In genomic region chr10:18400089-18400644, GRCm38 (mm10) we compare ENCODE assay signal across 17 mouse cellular contexts.
DNase-seq lines count a peak whose midpoint lies in the region; ATAC-seq and TF ChIP-seq lines count a peak whose summit lies in the region.
"Had no signal": no experiment of that assay in that cellular context is flagged by ENCODE, and none has a peak within 500 bp of the region (broad histone marks: within the 10 kb centered on the region; RNA-seq: fewer than 3 reads in every experiment).

No protein-coding gene starts in this region.

- H3K9ac ChIP-seq in hindbrain, embryonic 15.5 days = no peak overlapping the region
- no peak overlapping the region for H3K9ac ChIP-seq in hindbrain, embryonic 13.5 days
- no peak overlapping the region for H3K9ac ChIP-seq in liver, postnatal 0 days (replicated peaks)
- H3K9ac ChIP-seq in liver, embryonic 12.5 days = no peak overlapping the region
- no peak overlapping the region for H3K9ac ChIP-seq in intestine, embryonic 16.5 days (ENCODE audit: low read depth, low read length)
- H3K9ac ChIP-seq: limb, embryonic 12.5 days; midbrain, embryonic 12.5 days had no signal

- no peak overlapping the region for H3K27ac ChIP-seq in hindbrain, embryonic 15.5 days (replicated peaks)
- H3K27ac ChIP-seq in hindbrain, embryonic 13.5 days = no peak overlapping the region
- H3K27ac ChIP-seq in liver, postnatal 0 days (ENCODE audit: low read depth) = peak overlapping the region; percentile 45; the same call in 1 of the 2 replicates
- no peak overlapping the region for H3K27ac ChIP-seq in liver, embryonic 12.5 days
- H3K27ac ChIP-seq in intestine, embryonic 16.5 days (ENCODE audit: low read length) = no peak overlapping the region
- H3K27ac ChIP-seq: heart, embryonic 10.5 days; limb, embryonic 12.5 days; macrophage; midbrain, embryonic 12.5 days had no signal

- H3K9me3 ChIP-seq in hindbrain, embryonic 15.5 days = no peaks in the 10 kb centered on the region
- H3K9me3 ChIP-seq in hindbrain, embryonic 13.5 days = no peaks in the 10 kb centered on the region
- H3K9me3 ChIP-seq in liver, postnatal 0 days (ENCODE audit: low read length) = no peaks in the 10 kb centered on the region
- H3K9me3 ChIP-seq in liver, embryonic 12.5 days (replicated peaks) = no peaks in the 10 kb centered on the region
- no peaks in the 10 kb centered on the region for H3K9me3 ChIP-seq in intestine, embryonic 16.5 days (ENCODE audit: control insufficient read depth, low read length)
- H3K9me3 ChIP-seq: heart, embryonic 10.5 days; limb, embryonic 12.5 days; midbrain, embryonic 12.5 days had no signal

- H3K27me3 ChIP-seq in hindbrain, embryonic 15.5 days = no peaks in the 10 kb centered on the region
- H3K27me3 ChIP-seq in hindbrain, embryonic 13.5 days = no peaks in the 10 kb centered on the region
- H3K27me3 ChIP-seq in liver, postnatal 0 days (ENCODE audit: insufficient read depth, low read length) = no peaks in the 10 kb centered on the region
- no peaks in the 10 kb centered on the region for H3K27me3 ChIP-seq in liver, embryonic 12.5 days (replicated peaks)
- H3K27me3 ChIP-seq in intestine, embryonic 16.5 days (replicated peaks; ENCODE audit: control insufficient read depth, insufficient read depth, low read length) = no peaks in the 10 kb centered on the region
- no peaks in the 10 kb centered on the region for H3K27me3 ChIP-seq in myocyte (ENCODE audit: control insufficient read depth, insufficient read depth, insufficient read length)
- H3K27me3 ChIP-seq: limb, embryonic 12.5 days had no signal

- no peak for TF ChIP-seq EP300 in liver, postnatal 0 days (IDR thresholded peaks at IDR 0.05; ENCODE audit: low read depth)

- H3ac ChIP-seq in myocyte (ENCODE audit: control insufficient read depth, insufficient read length) = no peak overlapping the region

- H3K79me2 ChIP-seq in myocyte (ENCODE audit: control insufficient read depth, insufficient read depth) = no peaks in the 10 kb centered on the region

- TF ChIP-seq CTCF in liver, postnatal 0 days (IDR thresholded peaks at IDR 0.05; ENCODE audit: low read depth) = no peak

- no peaks in the 10 kb centered on the region for H3K36me3 ChIP-seq in hindbrain, embryonic 15.5 days
- H3K36me3 ChIP-seq in hindbrain, embryonic 13.5 days = no peaks in the 10 kb centered on the region
- H3K36me3 ChIP-seq in liver, postnatal 0 days (replicated peaks; ENCODE audit: insufficient read depth, low read length) = no peaks in the 10 kb centered on the region
- H3K36me3 ChIP-seq in liver, embryonic 12.5 days = no peaks in the 10 kb centered on the region
- H3K36me3 ChIP-seq in intestine, embryonic 16.5 days (ENCODE audit: control insufficient read depth, insufficient read depth, low read length) = no peaks in the 10 kb centered on the region
- H3K36me3 ChIP-seq in myocyte (ENCODE audit: control insufficient read depth, insufficient read depth) = no peaks in the 10 kb centered on the region
- H3K36me3 ChIP-seq: heart, embryonic 10.5 days; limb, embryonic 12.5 days; midbrain, embryonic 12.5 days had no signal

- no peak for TF ChIP-seq POLR2A in myocyte (IDR thresholded peaks at IDR 0.05; ENCODE audit: insufficient read length, low read depth)

- ATAC-seq in hindbrain, embryonic 15.5 days (ENCODE audit: low FRiP score, low read depth) = peak; percentile 39; the same call in 1 of the 2 replicates
- ATAC-seq in hindbrain, embryonic 13.5 days (ENCODE audit: low FRiP score) = no peak
- ATAC-seq in liver, postnatal 0 days = peak; percentile 59
- ATAC-seq in liver, embryonic 12.5 days = no peak
- 0 out of 2 replicates have a peak, but pooled peaks have one; percentile 42 for ATAC-seq in intestine, embryonic 16.5 days
- ATAC-seq: forebrain, embryonic 14.5 days had no signal

- 73% methylated on average over 7 of the region's 7 CpGs for WGBS in hindbrain, embryonic 15.5 days
- WGBS in hindbrain, embryonic 13.5 days = 78% methylated on average over 7 of the region's 7 CpGs
- WGBS in liver, postnatal 0 days (ENCODE audit: insufficient replicate concordance) = 63% methylated on average over 7 of the region's 7 CpGs
- WGBS in liver, embryonic 12.5 days (ENCODE audit: insufficient replicate concordance) = 59% methylated on average over 7 of the region's 7 CpGs
- 61% methylated on average over 7 of the region's 7 CpGs for WGBS in intestine, embryonic 16.5 days

- no peak overlapping the region for H3K4me2 ChIP-seq in hindbrain, embryonic 15.5 days
- no peak overlapping the region for H3K4me2 ChIP-seq in hindbrain, embryonic 13.5 days
- H3K4me2 ChIP-seq in liver, postnatal 0 days (ENCODE audit: low read depth, low read length) = no peak overlapping the region
- no peak overlapping the region for H3K4me2 ChIP-seq in liver, embryonic 12.5 days
- H3K4me2 ChIP-seq in intestine, embryonic 16.5 days (ENCODE audit: low read depth, low read length) = no peak overlapping the region
- peak overlapping the region; percentile 55 for H3K4me2 ChIP-seq in myocyte (ENCODE audit: low read depth)
- H3K4me2 ChIP-seq: limb, embryonic 12.5 days; midbrain, embryonic 12.5 days had no signal

- intact Hi-C loops in left cerebral cortex, postnatal 10 days (cut with DNase I) = no loop called here

- H3K4me1 ChIP-seq in hindbrain, embryonic 15.5 days (replicated peaks) = no peaks in the 10 kb centered on the region
- H3K4me1 ChIP-seq in hindbrain, embryonic 13.5 days (replicated peaks) = peaks cover 9% of the 10 kb centered on the region
- 0 out of 2 replicates have a peak, but pooled peaks cover 3% of the 10 kb centered on the region for H3K4me1 ChIP-seq in liver, postnatal 0 days (ENCODE audit: insufficient read depth)
- H3K4me1 ChIP-seq in liver, embryonic 12.5 days = peaks cover 4% of the 10 kb centered on the region; the same call in 1 of the 2 replicates
- H3K4me1 ChIP-seq in intestine, embryonic 16.5 days (ENCODE audit: control insufficient read depth, insufficient read depth, low read length) = no peaks in the 10 kb centered on the region
- H3K4me1 ChIP-seq: midbrain, embryonic 12.5 days had no signal

- H3K4me3 ChIP-seq in hindbrain, embryonic 15.5 days = no peak overlapping the region
- no peak overlapping the region for H3K4me3 ChIP-seq in hindbrain, embryonic 13.5 days
- no peak overlapping the region for H3K4me3 ChIP-seq in liver, postnatal 0 days (ENCODE audit: low read depth, low read length)
- no peak overlapping the region for H3K4me3 ChIP-seq in liver, embryonic 12.5 days
- H3K4me3 ChIP-seq in intestine, embryonic 16.5 days (ENCODE audit: low read length) = no peak overlapping the region
- no peak overlapping the region for H3K4me3 ChIP-seq in myocyte
- H3K4me3 ChIP-seq: heart, embryonic 10.5 days; limb, embryonic 12.5 days; midbrain, embryonic 12.5 days had no signal

- DNase-seq in liver, postnatal 0 days = no peak
- DNase-seq in left cerebral cortex, postnatal 10 days (ENCODE audit: extremely low spot score in 1 of 2, low spot score in 2 of 2) = no peak
- DNase-seq in testis, postnatal 10 days (ENCODE audit: low spot score) = no peak
- DNase-seq: cerebellum, postnatal 25 days; lung, adult 18-20 months; right cerebral cortex, adult 18-20 months; thymus, postnatal 14 days had no signal

TF ChIP-seq in myocyte, 11 proteins besides CTCF, POLR2A, EP300 and RAD21:
- TF ChIP-seq SRF (IDR thresholded peaks at IDR 0.05; ENCODE audit: control insufficient read depth, insufficient read length, low read depth) (peak; percentile 74), MYOD1 (IDR thresholded peaks at IDR 0.05; ENCODE audit: control insufficient read depth in 1 of 3, insufficient read length in 2 of 3, low read depth in 2 of 3) (no peak)

Comparison
In these comparisons a context has a peak if more than half of its experiments do, and no peak if none do; other contexts are left out.
1. ATAC-seq: peak in hindbrain, embryonic 15.5 days (single experiment), liver, postnatal 0 days (single experiment) and intestine, embryonic 16.5 days (single experiment); none in hindbrain, embryonic 13.5 days (single experiment) and liver, embryonic 12.5 days (single experiment).